Mouse (Mus musculus) right cerebral cortex, adult 2 months (tissue): ENCODE results near the gene Ntn3.
A peak's percentile ranks its signal among the peaks of the same experiment; 100 is the strongest.

Experiments used
- DNase-seq, 2 experiments: peaks; one replicate each; pipeline ENCODE4 v3.0.0; 2021 to 2022; ENCODE audit warnings: low spot score in 2 of 2

Ntn3 gene

GRCm38 (mm10) chr17:24209043-24209915 is at the start of gene Ntn3:
TSS of gene Ntn3 (minus strand) at chr17:24209531.
- DNase-seq, result peak in 1 of 2 experiments; percentile 57

- no peak for DNase-seq
Observed at GRCm38 (mm10) chr17:24258981-24259380, 49.6 kb upstream of the Ntn3 start.

GRCm38 (mm10) chr17:24252329-24252728 is 43.0 kb upstream of the Ntn3 start:
- DNase-seq, result no peak

GRCm38 (mm10) chr17:24251320-24252069 is 42.2 kb upstream of the Ntn3 start, which contains the start of gene Ccnf:
TSS of gene Ccnf (minus strand) at chr17:24251484.
- DNase-seq, result peak; percentile 96

- DNase-seq, result no peak
Observed at GRCm38 (mm10) chr17:24250988-24251319, 41.6 kb upstream of the Ntn3 start.

GRCm38 (mm10) chr17:24248641-24249040 is 39.3 kb upstream of the Ntn3 start:
- no peak for DNase-seq

- peak; percentile 37 to 44 for DNase-seq
Observed at GRCm38 (mm10) chr17:24244061-24244460, 34.7 kb upstream of the Ntn3 start.

- peak; percentile 30 to 33 for DNase-seq
Observed at GRCm38 (mm10) chr17:24243311-24243969, 34.1 kb upstream of the Ntn3 start.

- DNase-seq, result no peak
Observed at GRCm38 (mm10) chr17:24236921-24237320, 27.6 kb upstream of the Ntn3 start.

GRCm38 (mm10) chr17:24236479-24236878 is 27.1 kb upstream of the Ntn3 start:
- DNase-seq, result no peak

- no peak for DNase-seq
Observed at GRCm38 (mm10) chr17:24227941-24228340, 18.6 kb upstream of the Ntn3 start.

- DNase-seq, result no peak
Observed at GRCm38 (mm10) chr17:24226721-24227120, 17.4 kb upstream of the Ntn3 start.

- DNase-seq, result no peak
Observed at GRCm38 (mm10) chr17:24225851-24226250, 16.5 kb upstream of the Ntn3 start.

GRCm38 (mm10) chr17:24224741-24225140 is 15.4 kb upstream of the Ntn3 start:
- no peak for DNase-seq

GRCm38 (mm10) chr17:24223513-24223912 is 14.2 kb upstream of the Ntn3 start:
- no peak for DNase-seq

- no peak for DNase-seq
Observed at GRCm38 (mm10) chr17:24222653-24223052, 13.3 kb upstream of the Ntn3 start.

- DNase-seq, result peak; percentile 90 to 91
Observed at GRCm38 (mm10) chr17:24220435-24221411, 11.4 kb upstream of the Ntn3 start, which contains the start of gene Tedc2. TSS of gene Tedc2 (minus strand) at chr17:24220851.

- no peak for DNase-seq
Observed at GRCm38 (mm10) chr17:24216836-24217235, 7.5 kb upstream of the Ntn3 start.

GRCm38 (mm10) chr17:24213186-24213585 is 3.9 kb upstream of the Ntn3 start:
- DNase-seq, result no peak

- no peak for DNase-seq
Observed at GRCm38 (mm10) chr17:24212441-24213018, 3.2 kb upstream of the Ntn3 start.
